In genomic region chr6:72696601-72697335, GRCm38 (mm10) we compare ENCODE assay signal across 18 mouse cellular contexts.
DNase-seq lines count a peak whose midpoint lies in the region; ATAC-seq and TF ChIP-seq lines count a peak whose summit lies in the region.
"Had no signal": no experiment of that assay in that cellular context is flagged by ENCODE, and none has a peak within 500 bp of the region (broad histone marks: within the 10 kb centered on the region; RNA-seq: fewer than 3 reads in every experiment).

No protein-coding gene starts in this region.

- H3K36me3 ChIP-seq in kidney, embryonic 14.5 days (ENCODE audit: control insufficient read depth, insufficient read depth, low read length): 0 out of 2 replicates have a peak, but pooled peaks cover 3% of the 10 kb centered on the region
- no peaks in the 10 kb centered on the region for H3K36me3 ChIP-seq in kidney, adult 2 months (ENCODE audit: control insufficient read depth, insufficient read depth, low read length)
- H3K36me3 ChIP-seq in limb, embryonic 10.5 days: peaks cover 14% of the 10 kb centered on the region
- H3K36me3 ChIP-seq: heart, embryonic 15.5 days; hindbrain, embryonic 15.5 days; midbrain, embryonic 15.5 days; neural tube, embryonic 12.5 days had no signal

- DNase-seq in kidney, adult 2 months: no peak
- DNase-seq in embryo, embryonic 10.5 days (ENCODE audit: low spot score): peak; percentile 53
- DNase-seq in embryo, embryonic 11 days: peak; percentile 50
- DNase-seq in limb, embryonic 10.5 days (ENCODE audit: low spot score): no peak
- DNase-seq: adrenal gland, adult 2 months; cerebellum, adult 11 months; kidney, postnatal 36 days; liver, postnatal 0 days; lung, postnatal 4 days; thymus, postnatal 25 days had no signal

- H3K4me1 ChIP-seq in kidney, embryonic 14.5 days (ENCODE audit: control insufficient read depth, insufficient read depth, low read length): peaks cover 59% of the 10 kb centered on the region
- H3K4me1 ChIP-seq in kidney, adult 2 months (ENCODE audit: control insufficient read depth, insufficient read depth, low read length): peaks cover 13% of the 10 kb centered on the region
- H3K4me1 ChIP-seq in limb, embryonic 10.5 days: peaks cover 71% of the 10 kb centered on the region

- no peak overlapping the region for H3K4me2 ChIP-seq in kidney, embryonic 14.5 days (replicated peaks; ENCODE audit: low read depth, low read length)
- H3K4me2 ChIP-seq: heart, embryonic 15.5 days; hindbrain, embryonic 15.5 days; midbrain, embryonic 15.5 days; neural tube, embryonic 12.5 days had no signal

- H3K4me3 ChIP-seq in kidney, embryonic 14.5 days (ENCODE audit: low read length): no peak overlapping the region
- H3K4me3 ChIP-seq in kidney, adult 2 months (ENCODE audit: insufficient read depth, low read depth, low read length): no peak overlapping the region
- no peak overlapping the region for H3K4me3 ChIP-seq in limb, embryonic 10.5 days
- H3K4me3 ChIP-seq: heart, embryonic 15.5 days; hindbrain, embryonic 15.5 days; midbrain, embryonic 15.5 days; neural tube, embryonic 12.5 days had no signal

- TF ChIP-seq CTCF in kidney, adult 2 months (conservative IDR thresholded peaks at IDR 0.05; ENCODE audit: insufficient read depth, insufficient read length, low read depth, low read length): no peak

- H3K27ac ChIP-seq in kidney, embryonic 14.5 days (ENCODE audit: low read depth, low read length): peak overlapping the region; percentile 64; the same call in 1 of the 2 replicates
- H3K27ac ChIP-seq in kidney, adult 2 months (ENCODE audit: insufficient read depth, low read depth, low read length): no peak overlapping the region
- peak overlapping the region; percentile 71 for H3K27ac ChIP-seq in limb, embryonic 10.5 days
- H3K27ac ChIP-seq: heart, embryonic 15.5 days; hindbrain, embryonic 15.5 days; midbrain, embryonic 15.5 days; neural tube, embryonic 12.5 days had no signal

- H3K9ac ChIP-seq in kidney, embryonic 14.5 days (ENCODE audit: low read depth, low read length): no peak overlapping the region
- H3K9ac ChIP-seq: heart, embryonic 15.5 days; hindbrain, embryonic 15.5 days; liver, postnatal 0 days; midbrain, embryonic 15.5 days; neural tube, embryonic 12.5 days had no signal

- ATAC-seq in kidney, embryonic 14.5 days (ENCODE audit: low FRiP score, low TSS enrichment): peak; percentile 86
- ATAC-seq in monocyte, adult 5-6 weeks (replicated peaks; ENCODE audit: insufficient number of reproducible peaks, low FRiP score, low TSS enrichment, poor library complexity, severe bottlenecking): no peak
- ATAC-seq in megakaryocyte, adult 5-6 weeks (ENCODE audit: poor library complexity, severe bottlenecking): no peak
- ATAC-seq: CD4-positive, CD25-positive, alpha-beta regulatory T cell, adult 4 months; liver, postnatal 0 days; midbrain, embryonic 15.5 days had no signal

- no peak for TF ChIP-seq POLR2A in kidney, adult 2 months (IDR thresholded peaks at IDR 0.05; ENCODE audit: low read depth, low read length)

- no peaks in the 10 kb centered on the region for H3K9me3 ChIP-seq in kidney, embryonic 14.5 days (ENCODE audit: control insufficient read depth, low read length)
- H3K9me3 ChIP-seq in limb, embryonic 10.5 days (replicated peaks): no peaks in the 10 kb centered on the region
- H3K9me3 ChIP-seq: heart, embryonic 15.5 days; hindbrain, embryonic 15.5 days; midbrain, embryonic 15.5 days had no signal

- 11% methylated on average over 11 of the region's 11 CpGs for WGBS in kidney, embryonic 14.5 days
- 53% methylated on average over 11 of the region's 11 CpGs for WGBS in kidney, adult 2 months
- WGBS in limb, embryonic 10.5 days: 17% methylated on average over 11 of the region's 11 CpGs

- H3K27me3 ChIP-seq in kidney, embryonic 14.5 days (ENCODE audit: control insufficient read depth, insufficient read depth, low read length): no peaks in the 10 kb centered on the region
- H3K27me3 ChIP-seq in kidney, adult 2 months (replicated peaks; ENCODE audit: control insufficient read depth, insufficient read depth, low read length): no peaks in the 10 kb centered on the region
- H3K27me3 ChIP-seq in limb, embryonic 10.5 days (ENCODE audit: low read depth, poor library complexity, severe bottlenecking): no peaks in the 10 kb centered on the region
- H3K27me3 ChIP-seq: heart, embryonic 15.5 days; hindbrain, embryonic 15.5 days; midbrain, embryonic 15.5 days; neural tube, embryonic 12.5 days had no signal

Comparison
In these comparisons a context has a peak if more than half of its experiments do, and no peak if none do; other contexts are left out.
1. DNase-seq: peak in embryo, embryonic 10.5 days (single experiment) and embryo, embryonic 11 days (single experiment); none in kidney, adult 2 months (single experiment) and limb, embryonic 10.5 days (single experiment).